Mouse (Mus musculus): ENCODE data around the gene Wdr86. TPM values are rescaled to one million over a fixed set of nuclear protein-coding genes. Genes with fewer than 3 reads are reported as not detected.
"Not testable (repeated sequence)": the region's sequence is repeated elsewhere in the genome, so short reads cannot be mapped to it uniquely, and the experiment has no call there.

Gene Wdr86
- polyA plus RNA-seq, 1 experiment from 2014 or later = 6.8 TPM

- H3K9me3 ChIP-seq (ENCODE audit: control insufficient read depth, low read length) = no peaks in the 10 kb centered on the region
- peaks cover 19% of the 10 kb centered on the region for H3K36me3 ChIP-seq (ENCODE audit: control insufficient read depth, insufficient read depth, low read length)
- no peaks in the 10 kb centered on the region for H3K27me3 ChIP-seq (replicated peaks; ENCODE audit: control insufficient read depth, insufficient read depth, low read length)
- ATAC-seq = no peak
- H3K4me3 ChIP-seq (ENCODE audit: low read length) = no peak overlapping the region
- H3K4me2 ChIP-seq (ENCODE audit: low read depth, low read length) = no peak overlapping the region
- H3K4me1 ChIP-seq (ENCODE audit: control insufficient read depth, insufficient read depth, low read length) = no peaks in the 10 kb centered on the region
- no peak overlapping the region for H3K9ac ChIP-seq (ENCODE audit: low read depth, low read length)
- no peak overlapping the region for H3K27ac ChIP-seq (ENCODE audit: low read length)
- 92% methylated on average over 8 of the region's 8 CpGs for whole genome bisulfite sequencing
Observed at GRCm38 (mm10) chr5:24704615-24705014, 25.9 kb downstream of the Wdr86 start.

- no peak overlapping the region for H3K4me2 ChIP-seq (ENCODE audit: low read depth, low read length)
- WGBS = 82% methylated on average over 3 of the region's 3 CpGs
Observed at GRCm38 (mm10) chr5:24701271-24701670, 29.3 kb downstream of the Wdr86 start.

GRCm38 (mm10) chr5:24696704-24697103 is 33.8 kb downstream of the Wdr86 start:
- H3K36me3 ChIP-seq (ENCODE audit: control insufficient read depth, insufficient read depth, low read length) = peaks cover 30% of the 10 kb centered on the region
- ATAC-seq = no peak
- H3K4me1 ChIP-seq (ENCODE audit: control insufficient read depth, insufficient read depth, low read length) = no peaks in the 10 kb centered on the region
- H3K9me3 ChIP-seq (ENCODE audit: control insufficient read depth, low read length) = no peaks in the 10 kb centered on the region
- no peak overlapping the region for H3K27ac ChIP-seq (ENCODE audit: low read length)
- 76% methylated on average over 3 of the region's 3 CpGs for WGBS
- H3K27me3 ChIP-seq (replicated peaks; ENCODE audit: control insufficient read depth, insufficient read depth, low read length) = no peaks in the 10 kb centered on the region
- H3K4me2 ChIP-seq (ENCODE audit: low read depth, low read length) = no peak overlapping the region
- H3K4me3 ChIP-seq (ENCODE audit: low read length) = no peak overlapping the region
- no peak overlapping the region for H3K9ac ChIP-seq (ENCODE audit: low read depth, low read length)

More at GRCm38 (mm10) chr5:24701271-24701670, 29.3 kb downstream of the Wdr86 start:
- Histone ChIP-seq H3K36me3 (ENCODE audit: control insufficient read depth, insufficient read depth, low read length) (peaks cover 26% of the 10 kb centered on the region), H3K4me1 (ENCODE audit: control insufficient read depth, insufficient read depth, low read length) (no peaks in the 10 kb centered on the region), H3K4me3 (ENCODE audit: low read length) (no peak overlapping the region), H3K9me3 (ENCODE audit: control insufficient read depth, low read length) (no peaks in the 10 kb centered on the region), H3K9ac (ENCODE audit: low read depth, low read length) (no peak overlapping the region), H3K27ac (ENCODE audit: low read length) (no peak overlapping the region), H3K27me3 (replicated peaks; ENCODE audit: control insufficient read depth, insufficient read depth, low read length) (no peaks in the 10 kb centered on the region)
- no peak for ATAC-seq

- Histone ChIP-seq H3K27ac (ENCODE audit: low read length) (no peak overlapping the region), H3K27me3 (replicated peaks; ENCODE audit: control insufficient read depth, insufficient read depth, low read length) (no peaks in the 10 kb centered on the region), H3K36me3 (ENCODE audit: control insufficient read depth, insufficient read depth, low read length) (peaks cover 6% of the 10 kb centered on the region; the same call in 1 of the 2 replicates), H3K9ac (ENCODE audit: low read depth, low read length) (no peak overlapping the region), H3K4me3 (ENCODE audit: low read length) (no peak overlapping the region), H3K4me1 (ENCODE audit: control insufficient read depth, insufficient read depth, low read length) (peaks cover 12% of the 10 kb centered on the region), H3K4me2 (ENCODE audit: low read depth, low read length) (no peak overlapping the region), H3K9me3 (ENCODE audit: control insufficient read depth, low read length) (no peaks in the 10 kb centered on the region)
- ATAC-seq = no peak
- 82% methylated on average over 1 of the region's 1 CpGs for WGBS
Observed at GRCm38 (mm10) chr5:24687696-24688095, 42.8 kb downstream of the Wdr86 start.

- H3K36me3 ChIP-seq (ENCODE audit: control insufficient read depth, insufficient read depth, low read length); H3K9me3 ChIP-seq (ENCODE audit: control insufficient read depth, low read length); ATAC-seq; H3K27me3 ChIP-seq (replicated peaks; ENCODE audit: control insufficient read depth, insufficient read depth, low read length): not testable (repeated sequence)
- peak overlapping the region; percentile 98 for H3K4me3 ChIP-seq (ENCODE audit: low read length)
- H3K4me2 ChIP-seq (ENCODE audit: low read depth, low read length) = peak overlapping the region; percentile 56
- H3K4me1 ChIP-seq (ENCODE audit: control insufficient read depth, insufficient read depth, low read length) = peaks cover 12% of the 10 kb centered on the region
- WGBS = 73% methylated on average over 16 of the region's 16 CpGs
- H3K27ac ChIP-seq (ENCODE audit: low read length) = peak overlapping the region; percentile 91; the same call in 1 of the 2 replicates
- H3K9ac ChIP-seq (ENCODE audit: low read depth, low read length) = peak overlapping the region; percentile 77
Observed at GRCm38 (mm10) chr5:24686671-24687420, 43.7 kb downstream of the Wdr86 start.

- Histone ChIP-seq H3K9ac (ENCODE audit: low read depth, low read length) (peak overlapping the region; percentile 77), H3K27ac (ENCODE audit: low read length) (peak overlapping the region; percentile 91), H3K4me1 (ENCODE audit: control insufficient read depth, insufficient read depth, low read length) (peaks cover 12% of the 10 kb centered on the region), H3K4me3 (ENCODE audit: low read length) (peak overlapping the region; percentile 98), H3K4me2 (ENCODE audit: low read depth, low read length) (peak overlapping the region; percentile 56), H3K36me3 (ENCODE audit: control insufficient read depth, insufficient read depth, low read length) (peaks cover 6% of the 10 kb centered on the region; the same call in 1 of the 2 replicates), H3K9me3 (ENCODE audit: control insufficient read depth, low read length) (no peaks in the 10 kb centered on the region), H3K27me3 (replicated peaks; ENCODE audit: control insufficient read depth, insufficient read depth, low read length) (no peaks in the 10 kb centered on the region)
- peak; percentile 13; the same call in 1 of the 2 replicates for ATAC-seq
- WGBS = 0% methylated on average over 15 of the region's 15 CpGs
Observed at GRCm38 (mm10) chr5:24686176-24686575, 44.4 kb downstream of the Wdr86 start.

GRCm38 (mm10) chr5:24685366-24686093 is 45.0 kb downstream of the Wdr86 start, which contains the start of gene Nub1:
Gene Nub1 (plus strand): TSS chr5:24685532.
- Histone ChIP-seq H3K4me2 (ENCODE audit: low read depth, low read length) (peak within 1 kb of the TSS; percentile 78), H3K27me3 (replicated peaks; ENCODE audit: control insufficient read depth, insufficient read depth, low read length) (no peaks in the 10 kb centered on the region), H3K36me3 (ENCODE audit: control insufficient read depth, insufficient read depth, low read length) (peaks cover 6% of the 10 kb centered on the region; the same call in 1 of the 2 replicates), H3K9me3 (ENCODE audit: control insufficient read depth, low read length) (no peaks in the 10 kb centered on the region), H3K4me1 (ENCODE audit: control insufficient read depth, insufficient read depth, low read length) (peaks cover 12% of the 10 kb centered on the region), H3K27ac (ENCODE audit: low read length) (peak within 1 kb of the TSS; percentile 99), H3K4me3 (ENCODE audit: low read length) (peak within 1 kb of the TSS; percentile 98), H3K9ac (ENCODE audit: low read depth, low read length) (peak within 1 kb of the TSS; percentile 77)
- WGBS = under 1% methylated on average over 53 of the region's 53 CpGs
- ATAC-seq = peak; percentile 99

- Histone ChIP-seq H3K9me3 (ENCODE audit: control insufficient read depth, low read length) (no peaks in the 10 kb centered on the region), H3K27me3 (replicated peaks; ENCODE audit: control insufficient read depth, insufficient read depth, low read length) (no peaks in the 10 kb centered on the region), H3K4me1 (ENCODE audit: control insufficient read depth, insufficient read depth, low read length) (peaks cover 12% of the 10 kb centered on the region), H3K9ac (ENCODE audit: low read depth, low read length) (peak overlapping the region; percentile 77), H3K36me3 (ENCODE audit: control insufficient read depth, insufficient read depth, low read length) (peaks cover 1% of the 10 kb centered on the region; the same call in 1 of the 2 replicates), H3K4me2 (ENCODE audit: low read depth, low read length) (peak overlapping the region; percentile 78), H3K27ac (ENCODE audit: low read length) (peak overlapping the region; percentile 99), H3K4me3 (ENCODE audit: low read length) (peak overlapping the region; percentile 50)
- ATAC-seq = peak; percentile 39
- 24% methylated on average over 16 of the region's 16 CpGs for WGBS
Observed at GRCm38 (mm10) chr5:24684578-24685365, 45.8 kb downstream of the Wdr86 start.

- ATAC-seq = no peak
- WGBS = 62% methylated on average over 1 of the region's 1 CpGs
- no peak overlapping the region for H3K27ac ChIP-seq (ENCODE audit: low read length)
- no peak overlapping the region for H3K4me3 ChIP-seq (ENCODE audit: low read length)
- H3K27me3 ChIP-seq (replicated peaks; ENCODE audit: control insufficient read depth, insufficient read depth, low read length) = no peaks in the 10 kb centered on the region
- H3K9me3 ChIP-seq (ENCODE audit: control insufficient read depth, low read length) = no peaks in the 10 kb centered on the region
- H3K36me3 ChIP-seq (ENCODE audit: control insufficient read depth, insufficient read depth, low read length) = no peaks in the 10 kb centered on the region
- H3K9ac ChIP-seq (ENCODE audit: low read depth, low read length) = no peak overlapping the region
- H3K4me1 ChIP-seq (ENCODE audit: control insufficient read depth, insufficient read depth, low read length) = peaks cover 6% of the 10 kb centered on the region
- no peak overlapping the region for H3K4me2 ChIP-seq (ENCODE audit: low read depth, low read length)
Observed at GRCm38 (mm10) chr5:24681436-24681835, 49.1 kb downstream of the Wdr86 start.
